Comparison of ENCODE assay signal across 9 mouse cellular contexts in the genomic region with DNA sequence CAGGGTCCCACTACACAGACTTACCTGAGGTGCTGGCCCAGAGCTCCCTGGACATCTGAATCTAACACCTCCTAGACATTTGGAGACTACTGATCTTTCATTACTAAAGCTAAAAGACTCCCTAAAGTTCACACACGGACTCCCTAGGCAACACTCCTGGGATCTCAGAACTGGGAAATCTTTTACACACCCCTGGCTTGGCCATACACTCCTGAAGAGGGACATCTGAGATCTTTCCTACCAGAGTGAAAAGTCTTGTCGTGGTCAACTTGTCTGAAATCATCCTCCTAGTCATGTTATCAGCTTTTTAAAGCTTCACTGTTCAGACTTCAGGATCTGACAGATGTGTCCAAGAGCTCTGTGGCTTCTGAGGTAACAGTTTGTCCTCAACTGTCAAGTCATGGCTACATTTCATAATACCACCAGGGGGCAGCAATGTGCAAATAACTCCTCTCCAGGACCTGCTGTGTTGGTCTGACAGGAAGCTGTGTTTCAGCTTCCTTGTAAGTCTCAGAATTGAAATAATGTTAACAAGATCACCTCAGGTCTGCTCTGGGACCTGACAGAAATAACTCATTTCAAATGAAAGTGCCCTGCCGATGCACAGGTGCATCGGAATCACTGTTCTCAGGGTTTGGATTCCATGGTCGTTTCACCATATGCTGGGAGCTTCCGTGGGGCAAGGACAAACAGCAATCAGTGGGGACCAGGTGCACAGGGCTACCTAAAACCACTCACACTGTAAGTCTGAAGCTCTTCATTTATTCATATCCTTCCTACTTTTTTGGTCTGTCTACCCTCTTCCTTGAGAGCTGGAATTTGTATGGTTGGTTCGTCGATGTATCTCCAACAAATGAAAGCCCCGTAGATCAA.
DNase-seq lines count a peak whose midpoint lies in the region; ATAC-seq and TF ChIP-seq lines count a peak whose summit lies in the region.
"Had no signal": no experiment of that assay in that cellular context is flagged by ENCODE, and none has a peak within 500 bp of the region (broad histone marks: within the 10 kb centered on the region; RNA-seq: fewer than 3 reads in every experiment).

No protein-coding gene starts in this region.

- peak; percentile 77; the same call in 1 of the 2 replicates for TF ChIP-seq CTCF in brain, embryonic 14.5 days (IDR thresholded peaks at IDR 0.05; ENCODE audit: borderline replicate concordance, extremely low read depth, insufficient read depth, insufficient read length)
- peak; percentile 86 for TF ChIP-seq CTCF in lung, embryonic 14.5 days (IDR thresholded peaks at IDR 0.05; ENCODE audit: low read depth)

- no peak overlapping the region for H3K4me3 ChIP-seq in ES-E14 (ENCODE audit: insufficient read depth in 1 of 2, low read depth in 1 of 2, low read length in 2 of 2, poor library complexity in 1 of 2, severe bottlenecking in 1 of 2)
- no peak overlapping the region for H3K4me3 ChIP-seq in forebrain, embryonic 11.5 days (ENCODE audit: low read depth, low read length)
- no peak overlapping the region for H3K4me3 ChIP-seq in lung, embryonic 14.5 days (ENCODE audit: low read depth, low read length)
- H3K4me3 ChIP-seq: heart, embryonic 15.5 days had no signal

- H3K27me3 ChIP-seq in forebrain, embryonic 11.5 days (ENCODE audit: control insufficient read depth, insufficient read depth, low read length) = no peaks in the 10 kb centered on the region
- no peaks in the 10 kb centered on the region for H3K27me3 ChIP-seq in lung, embryonic 14.5 days (ENCODE audit: insufficient read depth, low read length)
- H3K27me3 ChIP-seq: heart, embryonic 15.5 days had no signal

- H3K36me3 ChIP-seq in ES-E14 (ENCODE audit: control insufficient read depth, insufficient read depth, low read length, poor library complexity, severe bottlenecking) = no peaks in the 10 kb centered on the region
- no peaks in the 10 kb centered on the region for H3K36me3 ChIP-seq in forebrain, embryonic 11.5 days (ENCODE audit: control insufficient read depth, insufficient read depth, low read length)
- H3K36me3 ChIP-seq in lung, embryonic 14.5 days (ENCODE audit: insufficient read depth) = no peaks in the 10 kb centered on the region
- H3K36me3 ChIP-seq: heart, embryonic 15.5 days had no signal

- peak; percentile 78 for ATAC-seq in forebrain, embryonic 11.5 days (replicated peaks; ENCODE audit: low FRiP score)
- ATAC-seq in lung, embryonic 14.5 days (ENCODE audit: insufficient read depth) = peak; percentile 85

- in situ Hi-C loops in ES-E14 (cut with MboI; ENCODE audit: low sequenced_read_pairs in 2 of 2, unreplicated experiment in 2 of 2) = no loop called here

- H3K9me3 ChIP-seq in ES-E14 (ENCODE audit: control insufficient read depth, insufficient read depth, low read depth, low read length) = no peaks in the 10 kb centered on the region
- H3K9me3 ChIP-seq in forebrain, embryonic 11.5 days (ENCODE audit: control insufficient read depth, low read length) = no peaks in the 10 kb centered on the region
- no peaks in the 10 kb centered on the region for H3K9me3 ChIP-seq in lung, embryonic 14.5 days (ENCODE audit: low read depth, low read length)
- H3K9me3 ChIP-seq: heart, embryonic 15.5 days had no signal

- H3K27ac ChIP-seq in ES-E14 (ENCODE audit: insufficient read depth, low read depth, low read length, poor library complexity, severe bottlenecking) = no peak overlapping the region
- no peak overlapping the region for H3K27ac ChIP-seq in forebrain, embryonic 11.5 days (ENCODE audit: low read depth, low read length)
- H3K27ac ChIP-seq in lung, embryonic 14.5 days (ENCODE audit: low read depth) = no peak overlapping the region
- H3K27ac ChIP-seq: heart, embryonic 15.5 days had no signal

- DNase-seq in ES-E14 (ENCODE audit: low read depth, low spot score) = peak; percentile 70
- peak; percentile 92 for DNase-seq in brain, embryonic 14.5 days (ENCODE audit: low read depth)
- DNase-seq in forebrain, embryonic 11.5 days (ENCODE audit: low spot score) = peak; percentile 77
- peak; percentile 82 for DNase-seq in heart, postnatal 4 days
- peak; percentile 59 to 88 for DNase-seq in layer of hippocampus, adult 18-20 months (ENCODE audit: low spot score in 2 of 2)
- DNase-seq in lung, embryonic 14.5 days = peak; percentile 95
- peak; percentile 45 for DNase-seq in ovary, postnatal 10 days (ENCODE audit: low spot score)
- peak; percentile 68 for DNase-seq in thymus, postnatal 25 days

- 79% methylated on average over 9 of the region's 9 CpGs for WGBS in forebrain, embryonic 11.5 days
- WGBS in lung, embryonic 14.5 days = 69% methylated on average over 9 of the region's 9 CpGs

- H3K4me2 ChIP-seq in forebrain, embryonic 11.5 days (ENCODE audit: low read depth, low read length, severe bottlenecking) = no peak overlapping the region
- no peak overlapping the region for H3K4me2 ChIP-seq in lung, embryonic 14.5 days
- H3K4me2 ChIP-seq: heart, embryonic 15.5 days had no signal

- no peak overlapping the region; the same call in 1 of the 2 replicates for H3K9ac ChIP-seq in ES-E14 (ENCODE audit: insufficient read depth, low read depth, low read length, poor library complexity, severe bottlenecking)
- no peak overlapping the region for H3K9ac ChIP-seq in forebrain, embryonic 11.5 days (ENCODE audit: low read length)
- no peak overlapping the region for H3K9ac ChIP-seq in lung, embryonic 14.5 days
- H3K9ac ChIP-seq: heart, embryonic 15.5 days had no signal

- 0 out of 4 replicates have a peak, but pooled peaks cover 0 to 2% of the 10 kb centered on the region in 2 experiments for H3K4me1 ChIP-seq in ES-E14 (ENCODE audit: control insufficient read depth in 2 of 2, insufficient read depth in 2 of 2, low read length in 2 of 2, poor library complexity in 1 of 2)
- no peaks in the 10 kb centered on the region for H3K4me1 ChIP-seq in forebrain, embryonic 11.5 days (replicated peaks; ENCODE audit: control insufficient read depth, insufficient read depth, low read length)
- no peaks in the 10 kb centered on the region for H3K4me1 ChIP-seq in lung, embryonic 14.5 days (ENCODE audit: insufficient read depth)
- H3K4me1 ChIP-seq: heart, embryonic 15.5 days had no signal

- no peak for TF ChIP-seq POLR2A in brain, embryonic 14.5 days (IDR thresholded peaks at IDR 0.05; ENCODE audit: borderline replicate concordance, extremely low read depth, insufficient read depth, insufficient read length, poor library complexity, severe bottlenecking)

TF ChIP-seq in ES-E14, 5 proteins besides CTCF, POLR2A, EP300 and RAD21:
- TF ChIP-seq ZC3H11A (IDR thresholded peaks at IDR 0.05; ENCODE audit: borderline replicate concordance, low read depth, low read length) (peak; percentile 57), ZNF384 (IDR thresholded peaks at IDR 0.05; ENCODE audit: low read depth, low read length) (no peak)
TF ChIP-seq in ES-E14: peak in this region for 1.

Comparison
In these comparisons a context has a peak if more than half of its experiments do, and no peak if none do; other contexts are left out.
1. DNase-seq: peak in every context shown above with its lines; median percentile 95 in lung, embryonic 14.5 days; 92 in brain, embryonic 14.5 days; 82 in heart, postnatal 4 days; 77 in forebrain, embryonic 11.5 days; 74 in layer of hippocampus, adult 18-20 months; 70 in ES-E14; 68 in thymus, postnatal 25 days; 45 in ovary, postnatal 10 days.